Mouse (Mus musculus) ovary, adult 18-20 months (tissue): ENCODE measurements around the gene Calr4.

Experiments
- DNase-seq: peaks from one replicate; pipeline ENCODE4 v3.0.0; 2022; ENCODE audit warnings: low spot score, mixed read lengths

The Calr4 gene

GRCm38 (mm10) chr4:109236186-109236879 is 2.0 kb downstream of the Calr4 start:
- no peak for DNase-seq

- peak; percentile 30 for DNase-seq
Observed at GRCm38 (mm10) chr4:109238428-109239268, 4.4 kb downstream of the Calr4 start.

GRCm38 (mm10) chr4:109241221-109241620 is 6.9 kb downstream of the Calr4 start:
- DNase-seq, result no peak

- peak; percentile 60 for DNase-seq
Observed at GRCm38 (mm10) chr4:109241934-109242333, 7.6 kb downstream of the Calr4 start.

GRCm38 (mm10) chr4:109244506-109244905 is 10.2 kb downstream of the Calr4 start:
- no peak for DNase-seq

GRCm38 (mm10) chr4:109245016-109245620 is 10.8 kb downstream of the Calr4 start:
- no peak for DNase-seq

- no peak for DNase-seq
Observed at GRCm38 (mm10) chr4:109251605-109252004, 17.3 kb downstream of the Calr4 start.

- no peak for DNase-seq
Observed at GRCm38 (mm10) chr4:109252199-109252598, 17.9 kb downstream of the Calr4 start.

GRCm38 (mm10) chr4:109253664-109254151 is 19.4 kb downstream of the Calr4 start:
- DNase-seq, result no peak

GRCm38 (mm10) chr4:109254511-109254910 is 20.2 kb downstream of the Calr4 start:
- no peak for DNase-seq

- no peak for DNase-seq
Observed at GRCm38 (mm10) chr4:109255321-109255720, 21.0 kb downstream of the Calr4 start.

GRCm38 (mm10) chr4:109255727-109256417 is 21.6 kb downstream of the Calr4 start:
- DNase-seq, result no peak

GRCm38 (mm10) chr4:109256791-109257190 is 22.5 kb downstream of the Calr4 start:
- DNase-seq, result no peak

- DNase-seq, result no peak
Observed at GRCm38 (mm10) chr4:109257639-109258038, 23.4 kb downstream of the Calr4 start.

- DNase-seq, result no peak
Observed at GRCm38 (mm10) chr4:109262068-109262467, 27.8 kb downstream of the Calr4 start.

- peak; percentile 39 for DNase-seq
Observed at GRCm38 (mm10) chr4:109266056-109266455, 31.8 kb downstream of the Calr4 start.

GRCm38 (mm10) chr4:109266744-109267143 is 32.5 kb downstream of the Calr4 start:
- DNase-seq, result no peak

- no peak for DNase-seq
Observed at GRCm38 (mm10) chr4:109267452-109267851, 33.2 kb downstream of the Calr4 start.

- DNase-seq, result no peak
Observed at GRCm38 (mm10) chr4:109268903-109269302, 34.6 kb downstream of the Calr4 start.

GRCm38 (mm10) chr4:109271803-109272202 is 37.5 kb downstream of the Calr4 start:
- DNase-seq, result no peak

GRCm38 (mm10) chr4:109273586-109274240 is 39.4 kb downstream of the Calr4 start:
- DNase-seq, result no peak
